Mouse (Mus musculus) urinary bladder, adult 18-20 months (tissue): ENCODE data around the gene Csad.
"Not testable (repeated sequence)": the region's sequence is repeated elsewhere in the genome, so short reads cannot be mapped to it uniquely, and the experiment has no call there.

Experiments
- DNase-seq, 2 experiments: peaks; one replicate each; pipeline ENCODE4 v3.0.0; 2022; ENCODE audit warnings: low spot score in 2 of 2, mixed read lengths in 2 of 2

The Csad gene

DNA sequence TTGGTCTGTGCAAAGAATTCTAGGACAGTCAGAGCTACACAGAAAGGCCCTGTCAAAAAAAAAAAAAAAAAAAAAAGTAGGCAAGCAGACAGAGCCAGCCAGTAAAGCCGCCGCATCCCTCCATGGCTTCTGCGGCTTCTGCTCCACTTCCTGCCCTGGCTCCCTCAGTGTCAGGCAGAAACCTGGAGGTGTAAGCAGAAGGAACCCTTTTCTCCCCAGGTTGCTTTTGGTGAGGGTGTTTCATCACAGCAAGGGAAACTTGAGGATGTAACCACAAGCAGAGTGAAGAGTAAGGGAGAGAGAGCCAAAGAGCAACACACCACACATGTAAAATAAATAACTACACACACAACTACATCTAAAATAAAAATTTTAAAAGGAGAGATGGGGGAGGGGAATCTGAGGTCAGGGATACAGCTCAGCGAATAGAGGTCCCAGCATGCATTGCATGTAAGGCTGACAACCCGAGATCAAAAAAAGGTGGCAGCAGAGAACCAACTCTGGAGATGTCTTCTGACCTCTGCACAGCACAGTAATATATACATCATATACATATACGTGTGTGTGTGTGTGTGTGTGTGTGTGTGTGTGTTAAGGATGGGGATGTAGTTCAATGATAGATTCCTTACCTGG lies 38.9 kb downstream of the Csad start:
- DNase-seq = no peak

DNA sequence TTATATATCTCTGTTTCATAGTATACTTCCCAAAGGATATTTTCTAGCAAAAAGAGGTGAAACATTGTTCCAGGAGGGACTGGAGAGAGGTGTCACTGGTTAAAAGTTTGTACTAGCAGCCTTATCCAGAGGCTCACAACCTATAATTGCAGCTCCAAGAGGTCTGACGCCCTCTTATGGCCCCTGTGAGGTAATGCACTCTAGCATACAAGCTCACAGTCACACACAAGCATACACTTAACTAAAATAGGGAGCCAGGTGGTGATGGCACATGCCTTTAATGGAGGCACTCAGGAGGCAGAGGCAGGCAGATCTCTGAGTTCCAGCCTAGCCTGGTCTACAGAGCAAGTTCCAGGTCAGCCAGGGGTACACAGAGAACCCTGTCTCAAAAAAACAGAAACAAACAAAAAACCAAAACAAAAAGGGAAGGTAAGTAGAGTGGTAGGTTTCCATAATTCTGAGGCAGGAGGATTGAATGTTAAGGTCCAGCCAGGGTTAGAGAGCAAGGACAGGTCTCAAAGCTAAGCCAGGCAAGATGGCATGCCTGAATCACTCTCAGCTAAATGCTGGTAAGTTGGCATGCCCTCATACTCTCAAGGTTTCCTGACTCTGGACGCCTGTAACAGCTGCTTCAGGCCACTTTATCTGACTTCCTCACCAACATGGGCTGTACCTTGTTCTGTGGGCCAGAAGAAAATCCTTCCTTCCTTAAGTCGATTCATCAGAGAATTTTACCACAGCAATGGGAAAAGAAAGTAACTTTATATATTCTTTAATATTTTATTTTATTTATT lies 40.4 kb downstream of the Csad start:
- DNase-seq = no peak

- DNase-seq = no peak
Measured at GRCm38 (mm10) chr15:102160415-102161060, 44.0 kb downstream of the Csad start.

- no peak for DNase-seq
Measured at GRCm38 (mm10) chr15:102156836-102157235, 47.7 kb downstream of the Csad start.

DNA sequence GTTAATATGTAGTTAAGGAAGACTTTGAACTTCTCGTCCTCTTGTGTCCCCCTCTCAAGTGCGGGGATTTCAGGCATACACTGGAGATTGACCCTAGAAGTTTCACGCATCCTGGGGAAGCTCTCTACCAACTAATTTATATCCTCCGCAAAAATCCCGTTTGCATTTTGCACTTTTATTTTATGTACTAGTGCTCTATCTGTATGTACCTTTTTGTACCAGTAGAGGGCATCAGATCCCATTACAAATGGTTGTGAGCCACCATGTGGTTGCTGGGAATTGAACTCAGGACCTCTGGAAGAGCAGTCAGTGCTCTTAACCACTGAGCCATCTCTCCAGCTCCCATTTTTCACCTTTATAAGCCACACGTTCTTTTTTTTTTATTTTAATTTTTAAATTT lies 49.5 kb downstream of the Csad start:
- DNase-seq = not testable (repeated sequence)

DNA sequence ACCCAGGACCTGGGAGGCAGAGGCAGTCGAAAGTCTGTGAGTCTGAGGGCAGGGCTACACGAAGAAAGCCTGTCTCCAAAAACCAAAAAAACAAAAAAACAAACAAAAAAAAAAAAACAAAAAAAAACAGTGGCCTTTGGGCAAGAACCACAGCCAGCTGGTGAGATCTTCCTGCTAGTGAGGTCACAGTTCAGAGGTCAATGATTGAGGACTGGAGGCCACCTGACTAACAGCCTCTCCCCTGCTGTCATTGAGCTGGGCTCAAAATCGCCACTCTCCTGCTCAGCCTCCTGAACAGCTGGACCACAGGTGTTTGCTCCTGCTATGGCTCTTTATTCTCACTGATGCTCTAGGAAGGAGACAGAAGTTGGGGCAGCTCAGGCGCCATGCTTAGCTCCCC lies 51.9 kb downstream of the Csad start:
- DNase-seq = no peak

DNA sequence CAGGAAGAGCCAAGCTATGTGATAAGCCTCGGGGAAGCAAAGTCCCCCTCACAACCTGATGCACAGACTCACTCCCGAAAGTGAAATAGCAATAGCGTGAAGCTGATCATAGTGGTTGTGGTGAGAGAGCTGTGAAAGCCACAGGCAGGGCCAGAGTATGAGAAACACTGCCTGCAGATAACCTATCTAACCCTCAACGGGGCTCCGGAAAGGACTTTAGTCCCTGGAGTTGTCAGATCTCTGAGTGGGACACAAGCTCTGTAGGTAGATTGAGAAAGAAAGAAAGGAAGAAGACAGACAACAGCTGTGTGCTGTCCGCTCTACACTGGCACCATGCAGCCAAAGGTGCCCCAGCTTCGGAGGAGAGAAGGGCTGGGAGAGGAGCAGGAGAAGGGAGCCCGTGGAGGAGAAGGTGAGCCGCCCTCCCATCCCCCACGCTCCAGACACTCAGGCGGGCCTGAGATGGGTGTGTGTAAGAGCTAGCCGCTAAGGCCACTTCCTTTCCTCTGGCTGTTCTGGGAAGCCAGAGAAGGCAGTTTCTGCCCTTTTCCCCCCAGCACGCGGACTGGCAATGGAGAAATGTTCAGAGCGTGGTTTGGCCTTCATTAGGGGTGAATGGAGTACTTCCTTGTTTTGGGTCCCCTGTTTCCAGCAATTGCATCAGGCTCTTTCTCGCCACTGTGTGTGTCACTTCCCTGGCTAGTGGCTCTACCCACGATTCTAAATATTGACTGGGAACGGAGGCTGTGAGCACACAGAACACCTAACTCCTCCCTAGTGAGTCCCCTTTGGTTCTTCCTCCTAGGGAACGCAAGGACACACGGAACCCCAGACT lies 54.0 kb downstream of the Csad start, which contains the start of gene Soat2:
Soat2 (plus strand) TSS at position 226 of the 835 bp plus-strand sequence.
- peak in 1 of 2 experiments; percentile 57 for DNase-seq

GRCm38 (mm10) chr15:102149561-102149960 lies 55.0 kb downstream of the Csad start:
- DNase-seq = no peak

GRCm38 (mm10) chr15:102147674-102148402 lies 56.7 kb downstream of the Csad start:
- no peak for DNase-seq

DNA sequence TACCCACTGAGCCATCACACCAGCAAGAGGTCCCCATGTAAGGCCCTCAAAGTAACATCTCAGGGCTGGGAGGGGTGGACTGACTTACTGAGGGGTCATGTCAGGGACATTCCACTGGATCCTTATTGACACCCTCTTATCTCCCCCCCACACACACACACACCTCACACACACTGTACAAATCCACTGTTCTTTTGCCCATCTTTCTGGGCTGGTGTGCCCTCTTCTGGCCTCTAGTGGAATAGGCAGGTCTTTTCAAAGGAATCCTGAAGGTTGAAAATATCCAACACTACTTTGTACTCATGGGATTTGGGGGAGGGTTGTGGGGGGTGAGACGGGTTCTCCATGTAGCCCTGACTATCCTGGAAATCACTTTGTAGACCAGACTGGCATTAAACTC lies 57.6 kb downstream of the Csad start:
- no peak for DNase-seq

GRCm38 (mm10) chr15:102146089-102146488 lies 58.4 kb downstream of the Csad start:
- no peak for DNase-seq

GRCm38 (mm10) chr15:102145330-102145729 lies 59.2 kb downstream of the Csad start:
- DNase-seq = peak in 1 of 2 experiments; percentile 73

- DNase-seq = no peak
Measured at GRCm38 (mm10) chr15:102144726-102145125, 59.8 kb downstream of the Csad start.

DNA sequence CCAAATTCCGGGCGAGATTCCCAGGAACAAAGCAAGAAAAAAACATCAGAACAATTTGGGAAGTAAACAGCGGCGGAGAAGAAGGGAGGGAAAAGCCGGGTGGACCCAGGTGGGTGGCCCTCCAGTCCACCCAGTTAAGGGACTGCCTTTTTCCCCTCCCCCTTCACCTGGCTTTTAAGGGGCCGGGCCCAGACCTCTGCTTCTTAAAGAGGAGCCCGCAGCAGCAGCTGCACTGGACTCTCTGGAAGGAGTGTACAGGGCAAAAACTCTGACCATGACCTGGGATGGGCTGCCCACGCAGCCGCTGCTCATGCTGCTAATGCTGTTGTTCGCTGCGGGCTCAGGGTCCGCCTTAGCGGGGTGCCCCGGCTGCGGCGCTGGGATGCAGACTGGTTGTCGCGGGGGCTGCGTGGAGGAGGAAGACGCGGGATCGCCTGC lies 60.2 kb downstream of the Csad start, which contains the start of gene Igfbp6:
Igfbp6 (plus strand) TSS at position 89 of the 438 bp plus-strand sequence.
- DNase-seq = peak in 1 of 2 experiments; percentile 45

DNA sequence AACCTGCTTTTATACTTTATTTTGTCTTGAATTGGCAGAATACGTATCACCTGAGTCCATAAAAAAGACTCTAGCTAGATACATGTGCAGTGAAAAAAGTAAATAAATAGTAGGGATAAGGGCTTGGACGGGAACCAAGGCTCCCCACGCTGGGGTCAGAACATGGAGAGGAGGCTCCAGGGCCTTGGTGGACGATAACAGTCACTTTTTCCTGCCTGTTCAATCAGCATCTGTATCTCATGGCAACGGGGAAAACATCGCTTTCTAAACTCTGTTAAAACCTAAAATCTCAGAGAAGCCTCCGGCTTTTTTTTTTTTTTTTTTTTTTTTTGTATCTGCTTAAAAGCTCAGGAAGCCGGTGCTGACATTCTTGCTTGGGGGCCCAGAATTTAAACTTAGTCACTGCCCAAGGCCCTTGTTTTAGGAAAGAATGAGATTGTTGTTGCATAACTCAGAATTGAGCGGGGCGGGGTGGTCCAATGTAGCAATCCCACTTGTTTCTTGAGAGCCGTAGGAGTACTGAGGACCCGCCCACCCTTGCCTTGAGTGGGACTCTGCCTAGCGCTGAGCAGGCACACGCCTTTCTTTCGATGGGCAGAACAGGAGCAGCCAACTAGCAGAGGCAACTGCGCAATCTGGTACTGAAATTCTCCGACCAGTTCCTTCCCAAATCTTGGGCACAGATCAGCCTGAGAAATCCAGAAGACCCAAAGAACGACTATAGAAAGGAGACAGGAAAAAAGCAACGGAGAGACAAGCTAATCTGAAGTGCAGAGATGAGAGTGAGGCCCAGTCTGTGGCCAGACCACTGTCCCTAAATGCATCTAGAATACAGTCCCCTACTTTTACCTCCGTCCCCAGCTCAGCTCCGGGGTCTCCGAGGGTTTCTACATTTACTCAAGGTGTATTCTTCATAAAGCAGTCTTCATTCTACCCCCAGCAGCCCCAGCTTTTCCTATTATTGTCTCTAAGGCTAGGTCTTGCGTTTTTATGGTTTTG lies 61.3 kb downstream of the Csad start:
- peak in 1 of 2 experiments; percentile 72 for DNase-seq

DNA sequence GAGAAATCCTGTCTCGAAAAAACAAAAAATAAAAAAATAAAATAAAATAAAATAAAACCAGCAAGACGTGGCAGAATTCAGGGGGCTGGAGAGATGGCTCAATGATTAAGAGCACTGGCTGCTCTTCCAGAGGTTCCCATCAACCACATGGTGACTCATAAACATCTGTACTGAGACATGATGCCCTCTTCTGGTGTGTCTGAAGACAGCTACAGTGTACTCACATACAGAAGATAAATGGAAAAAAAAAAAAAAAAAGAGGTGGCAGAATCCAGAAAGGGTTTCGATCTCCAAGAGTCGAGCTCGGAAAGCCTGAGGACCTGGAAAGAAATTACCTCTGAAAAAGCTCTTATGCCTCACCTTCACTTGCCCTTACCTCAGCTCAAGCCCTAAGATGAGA lies 63.4 kb downstream of the Csad start:
- no peak for DNase-seq

DNA sequence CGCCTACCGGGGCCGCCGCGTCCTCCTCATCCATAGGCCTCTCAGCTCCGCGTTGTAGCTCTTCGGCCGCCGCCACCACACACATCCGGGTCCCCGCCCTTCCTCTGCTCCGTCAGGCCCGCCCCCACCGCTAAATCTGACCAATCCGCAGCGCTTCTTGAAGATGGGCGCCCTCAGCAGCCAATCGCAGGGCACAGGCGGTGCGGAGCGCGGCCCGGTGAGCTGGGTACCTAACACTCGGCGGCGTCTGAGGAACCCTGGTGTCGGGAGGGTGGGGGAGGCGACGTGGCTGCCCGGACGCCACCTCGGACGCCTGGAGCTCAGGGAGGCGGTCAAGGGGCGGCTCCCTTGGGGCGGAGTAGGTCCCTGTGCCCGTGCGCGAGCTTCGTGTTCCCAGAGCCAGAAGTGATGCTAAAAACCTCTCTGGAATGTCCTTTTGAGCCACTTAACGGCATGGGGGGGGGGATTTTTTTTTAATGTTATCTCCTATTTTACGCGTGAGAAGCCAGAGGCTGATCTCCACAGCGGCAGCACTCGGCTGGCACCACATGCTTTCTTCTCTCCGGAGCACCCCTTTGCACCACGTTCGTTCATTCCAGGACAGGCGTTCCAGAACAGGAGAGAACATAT lies 68.3 kb downstream of the Csad start, which contains the start of gene Spryd3:
Spryd3 (minus strand) TSS at position 106 of the 630 bp plus-strand sequence.
- DNase-seq = peak; percentile 97 to 100

DNA sequence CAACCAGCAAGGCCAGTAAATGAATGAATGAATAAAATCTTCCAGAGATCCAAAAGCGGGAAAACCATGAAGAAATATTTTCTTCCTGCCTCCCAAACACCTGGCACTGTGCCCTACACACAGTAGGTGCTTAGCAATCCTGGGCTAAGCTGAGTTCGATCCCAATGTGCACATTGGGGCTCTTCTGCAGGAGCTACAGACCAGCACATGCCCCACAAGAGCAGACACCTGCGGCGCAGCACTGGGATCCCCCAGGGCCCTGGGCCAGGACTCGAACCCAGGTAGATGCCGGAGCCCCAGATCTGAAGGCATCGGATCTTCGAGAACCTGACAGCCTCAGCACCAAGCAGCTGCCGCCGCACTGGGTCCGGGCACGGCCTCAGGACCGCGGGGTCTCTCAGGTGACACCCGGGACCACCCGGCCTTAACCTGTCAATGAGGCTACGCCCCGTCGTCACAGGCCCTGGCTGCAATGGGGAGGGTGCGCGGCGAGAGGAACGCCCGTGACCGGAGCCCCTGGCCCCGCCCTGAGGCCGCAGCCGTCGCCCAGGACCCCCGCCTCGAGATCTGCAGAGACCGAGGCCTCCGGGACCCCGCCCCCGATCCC lies 68.9 kb downstream of the Csad start:
- no peak for DNase-seq

DNA sequence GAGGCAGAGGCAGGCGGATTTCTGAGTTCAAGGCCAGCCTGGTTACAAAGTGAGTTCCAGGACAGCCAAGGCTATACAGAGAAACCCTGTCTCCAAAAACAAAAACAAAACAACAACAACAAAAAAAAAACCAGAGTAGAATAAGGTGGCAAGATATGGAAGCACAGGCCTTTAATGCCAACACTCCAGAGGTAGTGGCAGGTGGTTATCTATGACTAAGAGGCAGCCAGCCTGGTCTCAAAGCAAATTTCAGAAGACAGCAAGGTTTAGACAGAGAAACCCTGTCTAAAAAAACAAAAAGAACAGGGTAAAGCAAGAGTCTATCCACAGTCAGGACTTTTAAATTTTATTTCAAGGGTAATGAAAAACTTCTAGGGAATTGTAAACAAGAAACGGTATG lies 69.8 kb downstream of the Csad start:
- DNase-seq = no peak
